Mouse (Mus musculus) limb, embryonic 10.5 days (tissue): Measurements from ENCODE around the gene Rassf1. TPM values are rescaled to one million over a fixed set of nuclear protein-coding genes. Genes with fewer than 3 reads are reported as not detected.
"Not testable (repeated sequence)": the region's sequence is repeated elsewhere in the genome, so short reads cannot be mapped to it uniquely, and the experiment has no call there.

Experiments used
- DNase-seq: peaks from one replicate; pipeline ENCODE4 v3.0.0-alpha.2; 2017; ENCODE audit warnings: low spot score
- H3K27ac ChIP-seq: fragments of 300-500 bp; sonication (generic); 2 replicates; pipeline ENCODE4 v1.5.1; 2016; ENCODE audit warnings: mild to moderate bottlenecking
- H3K27me3 ChIP-seq: fragments of 300-500 bp; sonication (generic); 2 replicates; pipeline ENCODE4 v1.6.1; 2016; ENCODE audit warnings: low read depth, mild to moderate bottlenecking; ENCODE audit not compliant: poor library complexity, severe bottlenecking
- H3K36me3 ChIP-seq: fragments of 300-500 bp; sonication (generic); 2 replicates; pipeline ENCODE4 v1.6.1; 2016; ENCODE audit warnings: mild to moderate bottlenecking, moderate library complexity
- H3K4me1 ChIP-seq: fragments of 300-500 bp; sonication (generic); 2 replicates; pipeline ENCODE4 v1.6.1; 2016
- H3K4me3 ChIP-seq: fragments of 300-500 bp; sonication (generic); 2 replicates; pipeline ENCODE4 v1.5.1; 2016; ENCODE audit warnings: mild to moderate bottlenecking, moderate library complexity
- H3K9me3 ChIP-seq: fragments of 300-500 bp; sonication (generic); replicated peaks from 2 replicates; pipeline ENCODE4 v1.6.1; 2016; ENCODE audit warnings: mild to moderate bottlenecking
- WGBS: fragments of 180-500 bp; shearing (Covaris S2); methylation state at CpG from one replicate; pipeline ENCODE4 v1.1.7; 2016; 5-methylcytosine and 5-hydroxymethylcytosine counted together
- polyA plus RNA-seq: library from polyadenylated mRNA; unstranded; fragments of >200 nt; fragmentation: Nextera tagmentation; extraction: Ambion mirVana; gene quantifications from 2 replicates; pipeline ENCODE4 v1.2.1, GENCODE M21; 2016

The Rassf1 gene
- polyA plus RNA-seq, 1 experiment from 2014 or later = 57.4 TPM

DNA sequence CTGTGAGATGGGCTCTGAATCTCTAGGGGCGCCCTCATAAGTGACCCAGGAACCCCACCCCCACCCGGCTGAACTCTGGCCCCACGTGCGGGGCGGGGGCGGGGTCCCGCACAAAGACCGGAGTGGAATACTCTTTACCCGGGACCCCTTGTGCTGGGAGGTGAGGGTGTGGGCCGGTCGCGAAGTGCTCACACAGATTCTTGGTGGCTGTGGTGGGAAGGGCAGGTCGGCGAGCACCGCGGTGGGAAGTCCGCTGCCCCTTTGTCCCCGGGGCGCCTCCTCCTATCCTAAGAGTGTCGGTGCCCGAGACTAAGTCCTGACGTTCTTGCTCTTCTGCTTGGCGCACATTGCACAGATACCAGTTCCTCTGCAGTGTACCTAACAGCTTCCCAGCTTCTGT lies 17.9 kb downstream of the Rassf1 start:
- Histone ChIP-seq H3K9me3 (no peaks in the 10 kb centered on the region), H3K36me3 (peaks cover 63% of the 10 kb centered on the region), H3K27me3 (no peaks in the 10 kb centered on the region), H3K4me3 (peak overlapping the region; percentile 83), H3K4me1 (peaks cover 64% of the 10 kb centered on the region), H3K27ac (peak overlapping the region; percentile 96)
- no peak for DNase-seq
- under 1% methylated on average over 23 of the region's 23 CpGs for WGBS

DNA sequence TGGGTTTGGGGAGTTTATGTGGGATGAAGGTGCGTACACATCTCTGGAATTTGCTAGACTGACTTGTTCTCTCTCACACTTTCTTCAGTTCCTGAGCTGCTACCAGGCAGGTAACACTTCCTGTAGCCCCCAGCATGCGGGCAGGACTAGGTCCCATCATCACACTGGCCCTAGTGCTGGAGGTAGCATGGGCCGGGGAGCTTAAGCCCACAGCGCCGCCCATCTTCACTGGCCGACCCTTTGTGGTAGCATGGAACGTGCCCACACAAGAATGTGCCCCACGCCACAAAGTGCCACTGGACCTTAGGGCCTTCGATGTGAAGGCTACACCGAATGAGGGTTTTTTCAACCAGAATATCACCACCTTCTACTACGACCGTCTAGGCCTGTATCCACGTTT lies 18.7 kb downstream of the Rassf1 start:
- WGBS = 64% methylated on average over 13 of the region's 13 CpGs
- peak overlapping the region; percentile 96 for H3K27ac ChIP-seq
- peak overlapping the region; percentile 83 for H3K4me3 ChIP-seq
- DNase-seq = no peak
- H3K4me1 ChIP-seq = peaks cover 59% of the 10 kb centered on the region
- no peaks in the 10 kb centered on the region for H3K27me3 ChIP-seq
- H3K9me3 ChIP-seq = no peaks in the 10 kb centered on the region
- H3K36me3 ChIP-seq = peaks cover 63% of the 10 kb centered on the region

DNA sequence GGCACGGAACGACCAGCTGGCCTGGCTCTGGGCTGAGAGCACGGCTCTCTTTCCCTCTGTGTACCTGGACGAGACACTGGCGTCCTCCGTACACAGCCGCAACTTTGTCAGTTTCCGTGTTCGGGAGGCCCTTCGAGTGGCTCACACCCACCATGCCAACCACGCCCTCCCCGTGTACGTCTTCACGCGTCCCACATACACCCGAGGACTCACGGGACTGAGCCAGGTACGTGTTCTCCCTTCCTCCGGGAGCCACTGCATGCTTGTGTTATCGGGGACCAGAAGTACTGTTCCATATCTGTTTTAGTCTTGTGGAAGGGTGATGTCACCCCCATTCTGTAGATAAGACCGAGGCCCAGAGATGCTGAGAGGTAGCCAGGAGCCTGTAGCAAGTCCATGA lies 19.5 kb downstream of the Rassf1 start:
- peaks cover 62% of the 10 kb centered on the region for H3K36me3 ChIP-seq
- peak overlapping the region; percentile 83 for H3K4me3 ChIP-seq
- H3K27ac ChIP-seq = peak overlapping the region; percentile 96; the same call in 1 of the 2 replicates
- no peaks in the 10 kb centered on the region for H3K27me3 ChIP-seq
- H3K9me3 ChIP-seq = no peaks in the 10 kb centered on the region
- 94% methylated on average over 21 of the region's 21 CpGs for WGBS
- DNase-seq = no peak
- H3K4me1 ChIP-seq = peaks cover 56% of the 10 kb centered on the region

DNA sequence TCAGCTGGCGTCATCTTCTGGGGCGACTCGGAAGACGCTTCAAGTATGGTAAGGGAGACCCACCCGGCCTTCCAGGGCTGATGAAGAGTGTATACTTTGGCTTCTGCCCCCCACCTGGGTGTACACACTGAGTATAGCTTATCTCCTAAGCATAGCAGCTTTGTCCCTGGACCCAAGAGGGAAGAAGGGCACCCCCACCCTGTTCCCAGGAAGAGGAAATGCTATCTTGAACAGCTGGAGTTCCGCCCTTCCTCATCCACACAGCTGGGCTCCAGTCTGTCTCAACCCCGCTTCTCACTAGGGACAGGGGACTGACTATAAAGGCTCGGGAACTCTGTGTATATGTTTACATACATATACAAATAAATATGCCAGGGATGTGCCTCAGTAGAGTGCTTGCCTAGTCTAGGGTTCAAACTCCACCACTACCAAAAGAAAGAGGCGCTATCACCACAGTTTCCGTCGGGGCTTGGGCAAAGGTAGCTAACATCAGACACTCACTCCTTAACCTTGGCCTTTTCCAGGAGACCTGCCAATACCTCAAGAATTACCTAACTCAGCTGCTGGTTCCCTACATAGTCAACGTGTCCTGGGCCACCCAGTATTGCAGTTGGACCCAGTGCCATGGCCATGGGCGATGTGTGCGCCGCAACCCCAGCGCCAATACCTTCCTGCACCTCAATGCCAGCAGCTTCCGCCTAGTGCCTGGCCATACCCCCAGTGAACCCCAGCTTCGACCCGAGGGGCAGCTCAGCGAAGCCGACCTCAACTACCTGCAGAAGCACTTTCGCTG lies 20.4 kb downstream of the Rassf1 start:
- no peak for DNase-seq
- WGBS = 95% methylated on average over 22 of the region's 22 CpGs
- Histone ChIP-seq H3K36me3 (peaks cover 56% of the 10 kb centered on the region), H3K27ac (no peak overlapping the region; the same call in 1 of the 2 replicates), H3K4me3 (peak overlapping the region; percentile 83; the same call in 1 of the 2 replicates), H3K9me3 (no peaks in the 10 kb centered on the region), H3K4me1 (peaks cover 58% of the 10 kb centered on the region), H3K27me3 (no peaks in the 10 kb centered on the region)

DNA sequence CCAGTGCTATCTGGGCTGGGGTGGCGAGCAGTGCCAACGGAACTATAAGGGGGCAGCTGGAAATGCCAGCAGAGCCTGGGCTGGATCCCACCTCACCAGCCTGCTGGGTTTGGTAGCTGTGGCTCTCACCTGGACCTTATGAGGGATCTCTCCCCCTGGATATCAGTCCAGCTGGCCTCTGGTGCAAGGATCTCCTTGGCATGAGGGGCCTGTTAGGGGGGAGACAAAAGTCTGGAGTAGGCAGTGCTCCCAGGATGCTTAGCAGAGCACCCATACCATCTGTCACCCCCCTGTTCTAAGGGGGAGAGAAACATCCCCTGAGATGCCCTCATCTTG lies 20.9 kb downstream of the Rassf1 start:
- 100% methylated on average over 2 of the region's 2 CpGs for WGBS
- no peak for DNase-seq
- Histone ChIP-seq H3K4me3 (0 out of 2 replicates have a peak overlapping the region, but pooled peaks have one; percentile 83), H3K27me3 (no peaks in the 10 kb centered on the region), H3K9me3 (no peaks in the 10 kb centered on the region), H3K27ac (no peak overlapping the region), H3K36me3 (peaks cover 56% of the 10 kb centered on the region), H3K4me1 (peaks cover 58% of the 10 kb centered on the region)

DNA sequence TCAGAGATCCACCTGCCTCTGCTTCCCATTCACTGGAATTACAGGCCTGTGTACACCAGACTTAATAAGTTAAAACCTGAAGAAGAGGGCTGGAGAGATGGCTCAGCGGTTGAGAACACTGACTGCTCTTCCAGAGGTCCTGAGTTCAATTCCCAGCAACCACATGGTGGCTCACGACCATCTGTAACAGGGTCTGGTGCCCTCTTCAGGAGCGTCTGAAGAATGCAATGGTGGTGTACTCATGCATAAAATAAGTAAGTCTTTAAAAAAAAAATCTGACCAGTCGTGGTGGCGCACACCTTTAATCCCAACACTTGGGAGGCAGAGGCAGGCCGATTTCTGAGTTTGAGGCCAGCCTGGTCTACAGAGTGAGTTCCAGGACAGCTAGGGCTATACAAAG lies 22.4 kb downstream of the Rassf1 start:
- H3K36me3 ChIP-seq = peaks cover 59% of the 10 kb centered on the region
- not testable (repeated sequence) for H3K27ac ChIP-seq, H3K27me3 ChIP-seq, H3K9me3 ChIP-seq, H3K4me3 ChIP-seq, DNase-seq
- WGBS = 84% methylated on average over 6 of the region's 6 CpGs
- peaks cover 57% of the 10 kb centered on the region for H3K4me1 ChIP-seq

DNA sequence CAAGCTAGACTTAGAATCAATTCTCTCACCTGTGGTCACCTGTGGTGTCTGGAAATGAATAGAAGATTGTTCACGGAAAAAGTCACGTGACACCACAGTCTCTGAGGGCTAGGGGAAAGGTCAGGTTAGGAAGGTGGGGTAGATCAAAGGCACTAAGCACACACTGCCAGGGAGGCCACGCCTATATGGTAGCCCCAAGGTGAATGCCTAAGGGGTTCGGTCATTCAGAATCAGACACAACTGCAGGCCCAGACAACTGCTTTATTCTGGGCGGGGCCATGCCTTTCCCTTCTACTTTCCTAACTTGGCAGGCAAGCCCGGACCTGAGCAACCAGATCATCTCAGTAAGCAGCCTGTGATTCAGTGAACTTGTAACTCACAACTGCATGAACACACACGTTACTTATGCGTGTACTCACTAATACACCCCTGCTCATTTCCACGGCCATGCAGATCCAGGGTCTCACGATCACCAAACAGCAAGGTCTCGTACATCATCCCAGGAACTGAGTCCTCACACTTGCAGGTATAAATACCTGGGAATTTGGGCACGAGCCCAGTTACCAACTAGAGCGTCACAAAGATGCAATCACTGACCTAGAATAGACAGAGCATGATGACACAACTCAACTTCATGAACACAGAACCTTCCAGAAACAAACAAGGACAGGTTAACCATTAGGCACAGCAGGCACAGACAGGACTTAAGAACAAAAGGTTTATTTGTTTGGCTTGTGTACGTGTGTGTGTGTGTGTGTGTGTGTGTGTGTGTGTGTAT lies 24.4 kb downstream of the Rassf1 start:
- Histone ChIP-seq H3K36me3 (peaks cover 60% of the 10 kb centered on the region), H3K27ac (peak overlapping the region; percentile 84), H3K4me1 (peaks cover 62% of the 10 kb centered on the region), H3K27me3 (no peaks in the 10 kb centered on the region), H3K9me3 (no peaks in the 10 kb centered on the region), H3K4me3 (0 out of 2 replicates have a peak overlapping the region, but pooled peaks have one; percentile 46)
- WGBS = 83% methylated on average over 14 of the region's 14 CpGs
- DNase-seq = no peak

DNA sequence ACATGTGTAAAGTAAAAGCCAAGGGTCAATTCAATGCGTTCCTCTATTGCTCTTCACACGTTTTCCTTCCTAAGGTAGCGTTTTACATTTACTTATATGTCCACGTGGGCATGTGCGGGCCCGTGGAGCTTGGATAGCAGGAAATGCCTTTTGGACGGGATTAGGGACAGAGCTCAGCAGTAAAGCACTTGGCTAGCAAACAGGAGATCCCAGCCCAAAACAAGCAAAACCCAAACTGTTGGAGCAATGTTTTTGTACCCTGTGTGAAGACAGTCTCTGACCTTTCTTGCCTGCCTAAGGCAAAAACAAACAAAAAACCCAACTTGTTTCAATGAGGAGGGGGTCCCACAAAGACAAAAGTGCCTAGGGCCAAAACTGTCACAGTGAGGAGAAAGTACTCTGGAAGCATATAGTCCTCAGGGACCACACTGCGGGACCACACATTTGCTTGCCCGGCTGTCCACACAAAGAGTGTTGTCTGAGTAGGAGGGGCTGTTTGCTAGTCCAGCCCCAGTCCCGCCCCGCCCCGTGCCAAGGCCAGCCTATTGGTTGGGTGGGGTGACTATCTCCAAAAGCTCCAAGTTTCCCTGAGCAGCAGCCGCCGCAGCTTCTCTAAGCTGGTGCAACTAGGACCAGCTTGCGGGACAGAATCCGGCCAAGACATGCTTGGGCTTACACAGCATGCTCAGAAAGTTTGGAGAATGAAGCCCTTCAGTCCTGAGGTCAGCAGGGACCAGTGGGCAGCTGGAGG lies 25.2 kb downstream of the Rassf1 start, which contains the start of gene Hyal1:
Gene Hyal1 (plus strand): TSS at position 571 of the 751 bp plus-strand sequence.
- peak; percentile 88 for DNase-seq
- peak within 1 kb of the TSS; percentile 84 for H3K27ac ChIP-seq
- H3K4me1 ChIP-seq = peaks cover 61% of the 10 kb centered on the region
- peaks cover 52% of the 10 kb centered on the region for H3K36me3 ChIP-seq
- H3K27me3 ChIP-seq = no peaks in the 10 kb centered on the region
- peak within 1 kb of the TSS; percentile 46 for H3K4me3 ChIP-seq
- H3K9me3 ChIP-seq = no peaks in the 10 kb centered on the region
- 33% methylated on average over 16 of the region's 16 CpGs for WGBS

DNA sequence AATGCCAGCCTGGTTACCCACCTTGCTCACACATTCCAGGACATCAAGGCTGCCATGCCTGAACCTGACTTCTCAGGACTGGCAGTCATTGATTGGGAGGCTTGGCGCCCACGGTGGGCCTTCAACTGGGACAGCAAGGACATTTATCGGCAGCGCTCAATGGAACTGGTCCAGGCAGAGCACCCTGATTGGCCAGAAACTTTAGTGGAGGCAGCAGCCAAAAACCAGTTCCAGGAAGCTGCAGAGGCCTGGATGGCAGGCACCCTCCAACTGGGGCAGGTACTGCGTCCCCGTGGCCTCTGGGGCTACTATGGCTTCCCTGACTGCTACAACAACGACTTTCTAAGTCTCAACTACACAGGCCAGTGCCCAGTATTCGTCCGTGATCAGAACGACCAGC lies 26.5 kb downstream of the Rassf1 start:
- Histone ChIP-seq H3K4me1 (peaks cover 60% of the 10 kb centered on the region), H3K9me3 (no peaks in the 10 kb centered on the region)

DNA sequence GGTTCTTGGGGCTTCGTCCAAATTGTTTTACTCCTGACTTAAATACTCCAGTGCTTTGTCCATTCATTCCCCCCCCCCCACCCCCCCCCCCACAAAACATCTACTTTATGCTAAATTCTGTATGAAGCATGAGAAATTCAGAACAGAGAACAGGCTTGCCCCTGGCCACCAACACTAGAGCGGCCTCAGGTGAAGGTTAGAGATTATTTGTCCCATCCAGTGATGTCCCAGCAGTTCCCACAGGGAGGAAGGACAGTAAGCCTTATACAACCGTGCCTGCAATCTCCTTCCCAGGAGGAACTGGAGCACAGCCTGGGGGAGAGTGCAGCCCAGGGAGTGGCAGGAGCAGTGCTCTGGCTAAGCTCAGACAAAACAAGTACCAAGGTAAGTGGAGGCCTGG lies 27.2 kb downstream of the Rassf1 start, which contains the start of gene Naa80:
Gene Naa80 (plus strand): TSS at position 301 of the 400 bp plus-strand sequence.
- peaks cover 43% of the 10 kb centered on the region for H3K36me3 ChIP-seq
- H3K4me3 ChIP-seq = peak within 1 kb of the TSS; percentile 61
- H3K9me3 ChIP-seq = no peaks in the 10 kb centered on the region
- no peaks in the 10 kb centered on the region for H3K27me3 ChIP-seq
- WGBS = 86% methylated on average over 3 of the region's 3 CpGs
- peak within 1 kb of the TSS; percentile 89 for H3K27ac ChIP-seq
- H3K4me1 ChIP-seq = peaks cover 64% of the 10 kb centered on the region
- DNase-seq = no peak

More for the DNA sequence above, 26.5 kb downstream of the Rassf1 start:
- no peak for DNase-seq
- 95% methylated on average over 10 of the region's 10 CpGs for WGBS
- Histone ChIP-seq H3K27ac (0 out of 2 replicates have a peak overlapping the region, but pooled peaks have one; percentile 11), H3K36me3 (peaks cover 43% of the 10 kb centered on the region), H3K4me3 (peak overlapping the region; percentile 46), H3K27me3 (no peaks in the 10 kb centered on the region)

DNA sequence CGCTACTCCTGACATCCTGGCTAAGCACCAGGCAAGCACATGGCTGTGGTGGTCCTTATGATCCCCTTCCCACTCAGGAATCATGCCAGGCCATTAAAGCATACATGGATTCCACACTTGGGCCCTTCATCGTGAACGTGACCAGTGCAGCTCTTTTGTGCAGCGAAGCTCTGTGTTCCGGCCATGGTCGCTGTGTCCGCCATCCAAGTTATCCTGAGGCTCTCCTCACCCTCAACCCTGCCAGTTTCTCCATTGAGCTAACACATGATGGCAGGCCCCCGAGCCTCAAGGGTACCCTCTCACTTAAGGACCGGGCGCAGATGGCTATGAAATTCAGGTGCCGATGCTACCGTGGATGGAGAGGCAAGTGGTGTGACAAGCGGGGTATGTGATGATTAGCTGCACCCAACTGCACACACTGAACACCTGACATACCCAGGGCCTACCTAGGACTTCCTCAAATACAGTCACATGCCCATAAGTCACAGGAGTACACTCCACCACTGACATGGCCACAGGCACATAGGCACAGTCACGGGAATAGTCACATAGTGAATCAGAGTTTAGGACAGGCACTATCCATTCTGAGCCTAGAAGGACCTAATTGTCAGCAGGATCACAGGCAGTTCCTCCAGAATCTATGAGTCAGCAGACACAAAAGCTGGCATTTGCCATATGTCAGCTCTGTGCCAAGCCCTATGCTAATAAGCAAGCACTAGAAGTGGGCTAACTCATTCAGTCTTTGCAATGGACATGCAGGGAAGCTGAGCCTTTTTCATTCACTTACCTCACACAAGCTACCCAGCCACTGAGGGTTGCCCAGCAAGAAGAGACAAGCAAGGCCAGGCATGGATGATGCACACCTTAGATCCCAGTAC lies 27.9 kb downstream of the Rassf1 start:
- H3K9me3 ChIP-seq = no peaks in the 10 kb centered on the region
- peaks cover 44% of the 10 kb centered on the region for H3K36me3 ChIP-seq
- no peak for DNase-seq
- H3K27ac ChIP-seq = peak overlapping the region; percentile 89
- WGBS = 96% methylated on average over 14 of the region's 14 CpGs
- peaks cover 64% of the 10 kb centered on the region for H3K4me1 ChIP-seq
- H3K27me3 ChIP-seq = no peaks in the 10 kb centered on the region
- peak overlapping the region; percentile 61 for H3K4me3 ChIP-seq
